Mouse (Mus musculus) liver, postnatal 0 days (tissue): ENCODE results near the gene Cadm2. TPM values are rescaled to one million over a fixed set of nuclear protein-coding genes. Genes with fewer than 3 reads are reported as not detected.

Experiments used
- ATAC-seq: fragments of 200-750 bp; cut with Nextera tagmentation; 2 replicates; pipeline ENCODE4 v1.8.0; 2017; ENCODE audit warnings: mild to moderate bottlenecking, moderate library complexity
- DNase-seq: peaks from one replicate; pipeline ENCODE4 v3.0.0-alpha.2; 2016
- H3K27ac ChIP-seq: fragments of 300-500 bp; sonication (generic); 2 replicates; pipeline ENCODE4 v1.5.1; 2014; ENCODE audit warnings: antibody characterized with exemption, moderate library complexity, mild to moderate bottlenecking, low read depth
- H3K27me3 ChIP-seq: fragments of 300-500 bp; sonication (generic); 2 replicates; pipeline ENCODE4 v1.6.1; 2014; ENCODE audit warnings: low read length, control low read depth, mixed read lengths; ENCODE audit not compliant: insufficient read depth
- H3K36me3 ChIP-seq: fragments of 300-500 bp; sonication (generic); replicated peaks from 2 replicates; pipeline ENCODE4 v1.6.1; 2014; ENCODE audit warnings: mild to moderate bottlenecking, control low read depth, low read length, moderate library complexity, mixed read lengths; ENCODE audit not compliant: insufficient read depth
- H3K4me1 ChIP-seq: fragments of 300-500 bp; sonication (generic); 2 replicates; pipeline ENCODE4 v1.6.1; 2014; ENCODE audit warnings: antibody characterized with exemption, mild to moderate bottlenecking, control low read depth; ENCODE audit not compliant: insufficient read depth
- H3K4me2 ChIP-seq: fragments of 300-500 bp; sonication (generic); 2 replicates; pipeline ENCODE4 v1.6.1; 2014; ENCODE audit warnings: low read depth, mild to moderate bottlenecking, low read length, moderate library complexity, mixed read lengths
- H3K4me3 ChIP-seq: fragments of 300-500 bp; sonication (generic); 2 replicates; pipeline ENCODE4 v1.5.1; 2014; ENCODE audit warnings: low read depth, low read length
- H3K9ac ChIP-seq: fragments of 300-500 bp; sonication (generic); replicated peaks from 2 replicates; pipeline ENCODE4 v1.6.1; 2014; ENCODE audit warnings: mild to moderate bottlenecking, moderate library complexity
- H3K9me3 ChIP-seq: fragments of 300-500 bp; sonication (generic); 2 replicates; pipeline ENCODE4 v1.6.1; 2016; ENCODE audit warnings: mild to moderate bottlenecking, control low read depth, low read length, mixed read lengths
- CTCF ChIP-seq: sonication (generic); IDR thresholded peaks from 2 replicates; pipeline ENCODE4 v1.5.1; 2016; ENCODE audit warnings: antibody characterized with exemption, low read depth
- EP300 ChIP-seq: IDR thresholded peaks from 2 replicates; pipeline ENCODE4 v1.6.1; 2016; ENCODE audit warnings: antibody characterized with exemption, low read depth, mild to moderate bottlenecking
- WGBS: fragments of 180-500 bp; shearing (Covaris S2); extraction: QIAGEN DNeasy Blood & Tissue Kit; methylation state at CpG from one replicate; pipeline ENCODE4 v1.1.7; 2014; ENCODE audit not compliant: insufficient replicate concordance; 5-methylcytosine and 5-hydroxymethylcytosine counted together
- polyA plus RNA-seq: library from polyadenylated mRNA; unstranded; fragments of >200 nt; fragmentation: Nextera tagmentation; extraction: Ambion mirVana; gene quantifications from 2 replicates; pipeline ENCODE4 v1.2.1, GENCODE M21; 2015

Cadm2 gene
- polyA plus RNA-seq, 1 experiment from 2014 or later, result not detected

GRCm38 (mm10) chr16:67095916-67096315 is 524.8 kb downstream of the Cadm2 start:
- DNase-seq, result no peak
- Histone ChIP-seq H3K9ac (no peak overlapping the region), H3K9me3 (no peaks in the 10 kb centered on the region; the same call in 1 of the 2 replicates), H3K36me3 (no peaks in the 10 kb centered on the region), H3K27ac (no peak overlapping the region), H3K4me1 (no peaks in the 10 kb centered on the region), H3K27me3 (no peaks in the 10 kb centered on the region), H3K4me2 (no peak overlapping the region), H3K4me3 (no peak overlapping the region)
- no peak for ATAC-seq
- 67% methylated on average over 4 of the region's 4 CpGs for WGBS
- TF ChIP-seq EP300 (no peak), CTCF (no peak)

GRCm38 (mm10) chr16:67089747-67090146 is 531.0 kb downstream of the Cadm2 start:
- TF ChIP-seq EP300, result no peak
- TF ChIP-seq CTCF, result peak; percentile 36
- WGBS, result 60% methylated on average over 3 of the region's 3 CpGs
- no peak overlapping the region for H3K9ac ChIP-seq
- H3K27ac ChIP-seq, result no peak overlapping the region
- ATAC-seq, result no peak
- no peaks in the 10 kb centered on the region for H3K9me3 ChIP-seq
- no peaks in the 10 kb centered on the region for H3K4me1 ChIP-seq
- no peaks in the 10 kb centered on the region for H3K27me3 ChIP-seq
- no peak overlapping the region for H3K4me3 ChIP-seq
- no peaks in the 10 kb centered on the region for H3K36me3 ChIP-seq
- H3K4me2 ChIP-seq, result no peak overlapping the region
- no peak for DNase-seq

DNA sequence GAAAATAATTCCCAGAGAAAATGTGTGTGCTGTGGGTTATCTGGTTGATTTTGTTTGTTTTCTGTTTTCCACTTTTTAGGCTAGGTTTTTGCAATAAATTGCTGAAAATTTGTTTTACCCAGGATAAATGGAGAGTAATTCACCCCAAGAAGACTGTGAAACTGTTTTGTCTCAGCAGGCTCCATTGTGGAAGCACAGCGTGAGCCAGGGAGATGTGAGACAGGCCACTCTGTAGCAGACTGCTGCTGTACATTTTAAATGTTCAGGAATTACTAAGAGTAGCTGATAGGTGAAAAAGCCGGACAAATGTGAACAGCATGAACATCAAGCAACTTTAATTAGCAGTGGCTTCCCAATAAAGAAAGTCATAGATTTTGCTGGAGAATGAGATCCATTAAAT is 541.4 kb downstream of the Cadm2 start:
- H3K9me3 ChIP-seq, result no peaks in the 10 kb centered on the region
- H3K4me2 ChIP-seq, result no peak overlapping the region
- no peaks in the 10 kb centered on the region for H3K27me3 ChIP-seq
- H3K4me3 ChIP-seq, result no peak overlapping the region
- no peak overlapping the region for H3K27ac ChIP-seq
- no peak for DNase-seq
- no peaks in the 10 kb centered on the region for H3K36me3 ChIP-seq
- TF ChIP-seq EP300, result no peak
- TF ChIP-seq CTCF, result no peak
- no peaks in the 10 kb centered on the region for H3K4me1 ChIP-seq
- ATAC-seq, result no peak
- no peak overlapping the region for H3K9ac ChIP-seq
- WGBS, result 75% methylated on average over 2 of the region's 2 CpGs

- ATAC-seq (no peak), DNase-seq (no peak)
- Histone ChIP-seq H3K27ac (no peak overlapping the region), H3K9me3 (no peaks in the 10 kb centered on the region), H3K4me1 (no peaks in the 10 kb centered on the region), H3K4me2 (no peak overlapping the region), H3K4me3 (no peak overlapping the region), H3K9ac (no peak overlapping the region), H3K27me3 (no peaks in the 10 kb centered on the region), H3K36me3 (no peaks in the 10 kb centered on the region)
- 70% methylated on average over 7 of the region's 7 CpGs for WGBS
- TF ChIP-seq EP300 (no peak), CTCF (no peak)
Observed at GRCm38 (mm10) chr16:67076169-67076895, 544.4 kb downstream of the Cadm2 start.

DNA sequence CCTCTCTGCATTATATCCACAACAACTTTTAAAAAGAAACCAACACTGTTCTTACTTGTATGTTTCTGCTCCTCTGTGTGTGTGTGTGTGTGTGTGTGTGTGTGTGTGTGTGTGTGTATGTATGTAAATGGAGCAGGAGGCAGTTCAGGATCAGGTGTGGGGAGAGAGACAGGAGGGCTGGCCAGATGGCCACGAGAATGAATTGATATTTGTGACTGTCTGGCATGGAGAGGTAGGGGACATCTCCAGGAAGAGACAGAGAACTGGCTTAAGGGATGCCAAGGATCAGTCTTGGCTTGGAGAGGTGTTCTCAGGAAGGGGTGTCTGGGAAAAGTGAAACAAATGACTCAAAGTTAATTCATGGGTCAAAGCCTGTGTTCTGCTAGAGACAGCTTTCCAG is 552.2 kb downstream of the Cadm2 start:
- 35% methylated on average over 1 of the region's 1 CpGs for WGBS
- no peak overlapping the region for H3K4me3 ChIP-seq
- ATAC-seq, result no peak
- TF ChIP-seq CTCF, result no peak
- TF ChIP-seq EP300, result no peak
- H3K9ac ChIP-seq, result no peak overlapping the region
- no peaks in the 10 kb centered on the region for H3K4me1 ChIP-seq
- no peaks in the 10 kb centered on the region for H3K27me3 ChIP-seq
- no peak for DNase-seq
- no peaks in the 10 kb centered on the region for H3K36me3 ChIP-seq
- H3K9me3 ChIP-seq, result no peaks in the 10 kb centered on the region
- no peak overlapping the region for H3K27ac ChIP-seq
- H3K4me2 ChIP-seq, result no peak overlapping the region

DNA sequence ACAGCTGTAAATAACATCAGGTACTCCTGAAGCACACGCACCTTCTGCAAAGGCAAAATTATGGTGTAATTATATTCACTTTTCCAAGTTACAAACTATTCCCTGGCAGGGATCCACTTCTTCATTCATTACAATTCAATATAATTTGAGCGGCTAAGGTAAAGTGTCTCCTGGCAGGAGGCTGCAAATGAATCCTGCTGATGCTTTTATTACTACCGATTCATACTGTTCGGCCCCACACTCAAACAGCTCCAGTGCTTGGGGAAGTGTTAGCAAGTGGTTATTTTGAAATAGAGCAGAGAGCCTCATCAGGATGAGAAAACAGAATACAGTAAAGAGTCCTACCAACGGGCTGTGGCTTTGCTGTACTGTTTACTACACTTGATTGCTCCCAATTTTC is 589.8 kb downstream of the Cadm2 start:
- H3K27ac ChIP-seq, result no peak overlapping the region
- no peak for DNase-seq
- 81% methylated on average over 5 of the region's 5 CpGs for WGBS
- no peaks in the 10 kb centered on the region for H3K4me1 ChIP-seq
- no peaks in the 10 kb centered on the region for H3K9me3 ChIP-seq
- H3K9ac ChIP-seq, result no peak overlapping the region
- TF ChIP-seq CTCF, result no peak
- no peak for TF ChIP-seq EP300
- no peaks in the 10 kb centered on the region for H3K36me3 ChIP-seq
- no peaks in the 10 kb centered on the region for H3K27me3 ChIP-seq
- no peak overlapping the region for H3K4me2 ChIP-seq
- H3K4me3 ChIP-seq, result no peak overlapping the region
- no peak for ATAC-seq

- H3K27ac ChIP-seq, result no peak overlapping the region
- no peaks in the 10 kb centered on the region for H3K36me3 ChIP-seq
- H3K27me3 ChIP-seq, result no peaks in the 10 kb centered on the region
- no peaks in the 10 kb centered on the region for H3K9me3 ChIP-seq
- no peak for DNase-seq
- H3K4me3 ChIP-seq, result no peak overlapping the region
- ATAC-seq, result no peak
- H3K4me1 ChIP-seq, result no peaks in the 10 kb centered on the region
- no peak overlapping the region for H3K9ac ChIP-seq
- 78% methylated on average over 1 of the region's 1 CpGs for WGBS
- H3K4me2 ChIP-seq, result no peak overlapping the region
- TF ChIP-seq EP300 (no peak), CTCF (no peak)
Observed at GRCm38 (mm10) chr16:67019856-67020255, 600.9 kb downstream of the Cadm2 start.
